Mouse (Mus musculus) C2C12 (cell line): ENCODE results near the gene Mapk8ip1.

ENCODE experiments used
- CTCF ChIP-seq: IDR thresholded peaks from one replicate; pipeline ENCODE4 v1.5.1; 2011; ENCODE audit not compliant: control insufficient read depth, insufficient read depth, insufficient read length
- FOSL1 ChIP-seq: IDR thresholded peaks from one replicate; pipeline ENCODE4 v1.8.0; 2011; ENCODE audit warnings: mild to moderate bottlenecking, low read length; ENCODE audit not compliant: poor library complexity, insufficient read depth, severe bottlenecking
- MYOD1 ChIP-seq: IDR thresholded peaks from one replicate; pipeline ENCODE4 v1.6.1; 2011; ENCODE audit warnings: low read depth; ENCODE audit not compliant: control insufficient read depth, insufficient read length

DNA sequence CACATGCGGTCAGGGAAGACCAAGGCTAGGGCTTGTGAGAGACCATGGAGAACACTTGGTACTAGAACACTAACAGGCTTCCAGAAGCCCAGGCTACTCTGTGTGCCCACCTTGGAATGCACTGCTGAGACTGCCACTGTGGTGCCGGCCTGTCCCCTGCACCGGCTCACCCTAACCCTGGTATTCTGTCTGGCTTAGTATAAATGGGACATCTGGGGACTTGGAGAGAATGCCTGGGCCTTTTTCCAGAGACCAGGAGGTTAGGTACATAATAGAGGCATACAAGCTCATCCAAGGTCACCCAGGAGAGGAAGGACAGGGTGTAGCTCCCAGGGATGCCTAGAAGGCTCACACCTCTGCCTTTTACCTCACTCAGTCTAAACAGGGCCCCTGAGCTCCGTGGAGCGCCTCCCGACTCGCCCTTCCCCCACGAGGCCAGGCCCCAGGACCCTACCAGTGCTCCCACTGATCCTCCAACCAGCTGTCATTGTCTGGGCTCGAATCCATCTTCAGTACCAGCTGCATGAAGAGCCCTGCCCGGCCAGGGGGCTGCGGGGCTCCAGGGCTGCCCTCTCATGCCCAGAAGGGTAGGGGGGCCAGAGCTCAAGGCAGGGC is 9.3 kb downstream of the Mapk8ip1 start:
- no peak for TF ChIP-seq CTCF
- TF ChIP-seq MYOD1, result no peak
- TF ChIP-seq FOSL1, result no peak
